Mouse (Mus musculus) cerebellum, adult 2 months (tissue): ENCODE measurements at regions not wholly inside any gene's neighbourhood (a gene's known extent, or its start where the extent isn't known, plus 50 kb on each side); places are given as distances from the start of the nearest gene placed in this dataset.

Experiments used
- DNase-seq, 2 experiments: peaks; one replicate each; pipeline ENCODE4 v3.0.0; 2021
- H3K27ac ChIP-seq: fragments of 200-500 bp; 2 replicates; pipeline ENCODE4 v1.5.1; 2012; ENCODE audit warnings: low read length, control low read depth, inconsistent platforms; ENCODE audit not compliant: insufficient read depth
- H3K27me3 ChIP-seq: fragments of 200-500 bp; 2 replicates; pipeline ENCODE4 v1.6.1; 2012; ENCODE audit warnings: inconsistent platforms, mild to moderate bottlenecking, low read length, moderate library complexity; ENCODE audit not compliant: control insufficient read depth, insufficient read depth
- H3K4me1 ChIP-seq: fragments of 200-500 bp; 2 replicates; pipeline ENCODE4 v1.6.1; 2011; ENCODE audit warnings: low read length; ENCODE audit not compliant: control insufficient read depth, insufficient read depth
- H3K4me3 ChIP-seq: fragments of 200-500 bp; replicated peaks from 2 replicates; pipeline ENCODE3; 2011; ENCODE audit warnings: mild to moderate bottlenecking, low read depth, low read length, control low read depth; ENCODE audit not compliant: insufficient read depth
- CTCF ChIP-seq: fragments of 200-500 bp; IDR thresholded peaks from 2 replicates; pipeline ENCODE4 v1.5.1; 2011; ENCODE audit warnings: low read depth, mild to moderate bottlenecking, control low read depth, low read length, moderate library complexity, borderline replicate concordance; ENCODE audit not compliant: insufficient read depth
- POLR2A ChIP-seq: fragments of 200-500 bp; IDR thresholded peaks from 2 replicates; pipeline ENCODE4 v1.6.1; 2011; ENCODE audit warnings: low read length, control low read depth, borderline replicate concordance; ENCODE audit not compliant: insufficient read depth
- WGBS: fragments of 180-500 bp; shearing (Covaris S2); methylation state at CpG from one replicate; pipeline ENCODE4 v1.1.7; 2018; 5-methylcytosine and 5-hydroxymethylcytosine counted together

DNA sequence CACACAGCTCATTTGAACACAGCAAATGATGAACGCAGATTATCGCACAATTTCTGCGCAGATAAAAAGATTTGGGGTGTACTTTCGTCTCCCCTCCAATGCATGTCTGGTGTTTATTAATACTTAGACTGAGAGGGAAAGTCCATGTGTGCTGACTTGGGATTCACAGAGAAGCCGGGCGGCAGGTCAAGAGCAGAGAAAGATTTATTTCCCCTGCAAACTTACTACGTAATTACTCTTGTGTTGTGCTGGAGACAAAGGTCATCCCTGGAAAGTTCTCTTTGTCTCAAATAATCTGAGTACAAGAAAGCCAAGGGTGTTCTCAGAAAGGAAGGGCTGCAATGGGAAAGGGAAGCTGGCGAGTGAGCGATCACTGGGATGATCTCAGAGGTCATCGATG, 127.9 kb upstream of the Nr5a2 start:
- Histone ChIP-seq H3K27me3 (no peaks in the 10 kb centered on the region), H3K27ac (no peak overlapping the region), H3K4me1 (no peaks in the 10 kb centered on the region), H3K4me3 (no peak overlapping the region)
- 91% methylated on average over 10 of the region's 10 CpGs for WGBS
- TF ChIP-seq CTCF (no peak), POLR2A (no peak)
- no peak for DNase-seq

- Histone ChIP-seq H3K4me3 (no peak overlapping the region), H3K27ac (no peak overlapping the region), H3K27me3 (no peaks in the 10 kb centered on the region), H3K4me1 (no peaks in the 10 kb centered on the region)
- WGBS, result 84% methylated on average over 3 of the region's 3 CpGs
- DNase-seq, result no peak
- TF ChIP-seq POLR2A (no peak), CTCF (no peak)
These were observed 126.5 kb upstream of the Nr5a2 start for GRCm38 (mm10) chr1:137086766-137087165.

DNA sequence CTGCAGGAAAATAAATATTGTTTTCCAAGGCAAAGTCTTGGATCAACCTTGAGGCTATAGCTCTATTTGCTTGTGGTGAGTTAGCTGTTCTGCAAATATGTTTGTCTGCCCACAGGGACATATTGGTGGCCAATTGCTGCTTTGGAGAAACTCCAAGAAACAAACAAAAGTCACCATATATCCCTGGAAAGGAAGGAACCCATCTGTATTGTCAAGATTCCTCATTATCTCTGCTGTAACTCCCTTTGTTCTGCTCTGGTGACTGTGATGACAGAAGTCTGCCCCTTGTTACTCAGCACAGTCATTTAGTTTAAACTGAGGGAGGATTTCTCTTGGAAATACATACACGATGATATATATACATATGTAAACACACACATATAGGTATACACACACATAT, 123.3 kb upstream of the Nr5a2 start:
- no peak for DNase-seq
- no peaks in the 10 kb centered on the region for H3K4me1 ChIP-seq
- no peak overlapping the region for H3K27ac ChIP-seq
- TF ChIP-seq POLR2A (no peak), CTCF (no peak)
- H3K4me3 ChIP-seq, result no peak overlapping the region
- H3K27me3 ChIP-seq, result no peaks in the 10 kb centered on the region
- 65% methylated on average over 1 of the region's 1 CpGs for WGBS

DNA sequence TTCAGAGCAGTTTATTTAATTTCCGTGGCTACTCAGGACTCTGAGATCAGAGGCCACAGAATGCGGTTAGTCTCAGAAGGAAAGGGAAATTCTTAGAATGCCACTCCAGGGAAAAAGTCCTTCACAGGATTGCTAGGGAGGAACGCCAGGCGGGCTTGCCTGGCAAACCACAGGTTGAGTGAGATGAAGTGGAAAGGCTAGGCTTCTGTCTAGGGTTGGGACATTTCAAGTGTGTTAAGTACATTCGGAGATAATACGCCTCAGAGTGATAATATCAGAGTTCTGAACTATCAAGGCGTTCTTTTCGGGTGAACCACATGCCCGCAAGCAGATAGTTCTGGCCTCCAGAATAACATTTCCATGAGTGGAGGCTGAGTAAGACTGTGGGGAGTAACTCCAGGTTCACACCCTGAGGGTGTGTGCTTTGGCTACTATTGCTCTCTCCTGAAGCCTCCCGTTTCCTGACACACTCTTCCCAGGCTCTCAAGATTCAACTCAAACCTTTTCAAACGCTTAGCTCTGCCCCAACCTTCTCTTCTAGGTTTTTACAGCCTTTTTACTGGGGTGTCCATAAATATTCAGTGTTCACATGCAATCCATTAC, 119.3 kb upstream of the Nr5a2 start:
- Histone ChIP-seq H3K4me1 (no peaks in the 10 kb centered on the region), H3K4me3 (no peak overlapping the region), H3K27ac (no peak overlapping the region), H3K27me3 (no peaks in the 10 kb centered on the region)
- TF ChIP-seq POLR2A (no peak), CTCF (no peak)
- 85% methylated on average over 11 of the region's 11 CpGs for WGBS
- no peak for DNase-seq

- 13% methylated on average over 9 of the region's 9 CpGs for WGBS
- Histone ChIP-seq H3K4me3 (no peak overlapping the region), H3K4me1 (no peaks in the 10 kb centered on the region), H3K27me3 (no peaks in the 10 kb centered on the region), H3K27ac (no peak overlapping the region)
- TF ChIP-seq CTCF, result no peak
- no peak for TF ChIP-seq POLR2A
- DNase-seq, result no peak
These were observed 114.5 kb upstream of the Nr5a2 start for GRCm38 (mm10) chr1:137074787-137075186.

DNA sequence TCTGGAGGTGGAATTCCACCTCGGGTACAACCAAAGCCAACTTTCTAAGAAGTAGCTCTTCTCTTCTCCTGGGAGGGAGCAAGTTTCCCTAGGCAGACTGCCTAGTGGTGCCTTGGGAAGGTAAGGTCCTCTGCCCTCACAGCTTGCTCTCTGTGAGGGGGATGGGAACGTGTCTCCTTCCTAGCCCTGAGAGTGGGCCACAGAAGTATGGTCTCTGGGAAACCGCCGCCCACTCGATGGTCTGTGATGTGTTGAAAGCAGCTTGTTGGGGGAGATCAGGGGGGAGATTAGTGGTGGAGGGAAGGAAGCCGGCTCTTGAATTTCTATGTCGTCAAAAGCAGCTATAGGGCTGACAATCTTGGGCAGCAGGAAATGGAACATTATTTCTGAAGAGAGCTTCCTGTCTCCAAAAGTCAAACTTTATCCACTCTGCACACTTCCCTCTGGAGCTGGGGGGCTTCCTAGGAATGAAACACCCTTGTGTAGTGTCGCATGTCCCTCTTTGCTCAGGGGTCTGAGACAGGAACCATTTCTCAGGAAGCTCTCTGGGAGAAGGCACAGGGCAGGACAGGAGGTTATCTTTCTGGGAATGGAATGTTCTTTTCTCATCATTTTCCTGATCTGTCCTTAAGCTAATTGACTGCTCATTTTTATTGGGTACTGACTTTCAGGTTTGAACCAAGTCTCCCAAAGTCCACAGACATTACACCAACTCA, 113.8 kb upstream of the Nr5a2 start:
- WGBS, result 79% methylated on average over 8 of the region's 8 CpGs
- H3K4me3 ChIP-seq, result no peak overlapping the region
- no peak overlapping the region for H3K27ac ChIP-seq
- DNase-seq, result no peak
- H3K4me1 ChIP-seq, result no peaks in the 10 kb centered on the region
- no peak for TF ChIP-seq CTCF
- TF ChIP-seq POLR2A, result no peak
- no peaks in the 10 kb centered on the region for H3K27me3 ChIP-seq

DNA sequence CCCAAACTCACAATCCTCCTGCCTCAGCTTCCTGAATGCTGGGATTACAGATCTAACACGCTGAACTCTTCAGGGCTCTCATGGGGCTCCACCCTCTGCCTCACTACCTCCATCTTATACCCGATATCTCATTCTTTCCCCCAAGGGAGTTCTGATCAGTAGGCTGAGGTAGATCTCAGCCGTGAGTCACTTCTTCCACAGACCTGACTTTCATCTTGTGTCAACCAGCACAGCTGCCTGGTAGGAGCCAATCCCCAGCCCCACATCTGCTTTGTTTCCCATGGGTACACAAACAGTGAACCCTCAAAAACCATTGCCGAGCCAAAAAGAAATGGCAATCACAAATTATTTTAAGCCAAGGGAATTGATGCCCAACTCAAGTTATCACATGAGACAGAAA, 100.7 kb upstream of the Nr5a2 start:
- no peak for TF ChIP-seq CTCF
- no peak for TF ChIP-seq POLR2A
- no peaks in the 10 kb centered on the region for H3K27me3 ChIP-seq
- DNase-seq, result no peak
- no peaks in the 10 kb centered on the region for H3K4me1 ChIP-seq
- H3K27ac ChIP-seq, result no peak overlapping the region
- no peak overlapping the region for H3K4me3 ChIP-seq
- 87% methylated on average over 4 of the region's 4 CpGs for WGBS

DNA sequence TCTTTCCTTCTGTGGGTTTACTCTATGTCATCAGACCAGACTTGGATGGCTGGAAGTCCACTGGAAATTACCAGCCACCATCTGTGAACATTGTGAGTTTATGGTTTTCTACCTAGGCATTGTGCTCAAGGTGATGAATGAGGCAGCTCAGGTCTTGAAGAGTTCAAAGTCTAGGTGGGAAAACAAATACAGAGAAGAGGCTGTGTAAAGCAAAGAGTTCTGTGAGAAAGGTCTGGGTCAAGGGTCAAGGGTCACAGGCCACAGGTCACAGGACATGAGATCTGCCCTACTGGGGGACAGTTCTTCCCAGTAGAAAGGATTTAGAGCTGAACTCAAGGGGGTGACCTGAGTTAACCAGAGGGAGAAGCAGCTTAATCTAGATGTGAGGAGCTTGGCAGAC, 92.9 kb upstream of the Nr5a2 start:
- TF ChIP-seq CTCF (no peak), POLR2A (no peak)
- no peak for DNase-seq
- H3K4me3 ChIP-seq, result no peak overlapping the region
- no peaks in the 10 kb centered on the region for H3K27me3 ChIP-seq
- H3K27ac ChIP-seq, result no peak overlapping the region
- H3K4me1 ChIP-seq, result no peaks in the 10 kb centered on the region
